Mouse (Mus musculus): ENCODE data around the gene Fcf1.
A peak's percentile ranks its signal among the peaks of the same experiment; 100 is the strongest.

Gene Fcf1

DNA sequence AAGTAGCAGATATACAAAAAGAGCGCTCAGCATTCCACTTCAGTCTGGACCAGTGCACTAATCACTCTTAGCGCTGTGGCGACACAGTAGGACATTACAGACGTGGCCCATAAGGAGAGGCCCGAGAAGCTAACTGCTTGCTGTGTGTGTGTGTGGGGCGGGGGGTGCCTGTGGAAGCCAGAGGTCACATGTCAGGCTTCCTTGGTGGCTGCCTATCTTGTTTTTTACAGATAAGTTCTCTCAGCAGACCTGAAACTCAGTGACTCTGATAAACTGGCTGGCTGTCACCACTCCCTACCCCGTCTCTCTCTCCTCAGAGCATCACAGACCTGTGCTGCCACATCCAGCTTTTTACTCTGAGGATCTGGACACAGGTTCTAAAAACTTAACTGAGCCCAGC lies 8.1 kb upstream of the Fcf1 start:
- DNase-seq (ENCODE audit: low read depth in 2 of 2, low spot score in 2 of 2), result no peak

DNA sequence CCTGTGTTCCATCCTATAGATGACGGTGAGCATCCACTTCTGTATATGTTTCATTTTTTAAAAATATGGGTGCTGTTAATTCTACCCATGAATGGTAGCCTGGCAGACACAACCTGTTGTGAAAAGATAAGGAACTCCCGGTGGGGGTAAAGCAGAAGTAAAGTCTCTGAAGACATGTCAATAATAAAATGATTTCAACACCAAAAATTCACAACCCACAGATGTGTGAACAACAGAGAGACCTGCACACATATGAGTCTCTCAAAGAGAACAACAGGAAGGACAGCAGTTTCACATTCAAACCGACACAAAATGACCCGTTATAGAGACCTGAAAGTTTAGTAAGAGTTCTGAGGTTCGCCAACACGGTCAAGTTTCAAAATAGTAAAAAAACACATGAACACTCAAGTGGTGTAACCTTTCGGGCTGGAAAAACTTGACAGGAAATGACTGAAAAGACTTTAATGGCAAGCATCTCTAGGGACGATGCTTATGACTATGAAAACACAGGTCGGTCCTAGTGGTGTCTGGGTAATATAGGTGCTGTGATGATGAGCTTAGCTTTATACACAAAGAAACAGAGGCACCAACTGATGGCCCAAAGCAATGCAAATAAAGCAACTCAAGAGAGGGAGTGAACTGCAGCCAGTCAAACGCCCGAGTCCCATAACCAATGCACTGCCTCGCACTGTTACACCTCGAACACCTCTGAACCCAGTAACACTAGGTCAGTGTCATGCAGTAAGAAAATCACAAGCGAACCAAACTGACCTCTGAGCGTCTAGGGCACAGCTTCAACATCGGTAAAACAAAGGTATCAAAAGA lies 1.7 kb upstream of the Fcf1 start:
- DNase-seq (ENCODE audit: low read depth in 2 of 2, low spot score in 2 of 2), result peak in 1 of 2 experiments; percentile 3

DNA sequence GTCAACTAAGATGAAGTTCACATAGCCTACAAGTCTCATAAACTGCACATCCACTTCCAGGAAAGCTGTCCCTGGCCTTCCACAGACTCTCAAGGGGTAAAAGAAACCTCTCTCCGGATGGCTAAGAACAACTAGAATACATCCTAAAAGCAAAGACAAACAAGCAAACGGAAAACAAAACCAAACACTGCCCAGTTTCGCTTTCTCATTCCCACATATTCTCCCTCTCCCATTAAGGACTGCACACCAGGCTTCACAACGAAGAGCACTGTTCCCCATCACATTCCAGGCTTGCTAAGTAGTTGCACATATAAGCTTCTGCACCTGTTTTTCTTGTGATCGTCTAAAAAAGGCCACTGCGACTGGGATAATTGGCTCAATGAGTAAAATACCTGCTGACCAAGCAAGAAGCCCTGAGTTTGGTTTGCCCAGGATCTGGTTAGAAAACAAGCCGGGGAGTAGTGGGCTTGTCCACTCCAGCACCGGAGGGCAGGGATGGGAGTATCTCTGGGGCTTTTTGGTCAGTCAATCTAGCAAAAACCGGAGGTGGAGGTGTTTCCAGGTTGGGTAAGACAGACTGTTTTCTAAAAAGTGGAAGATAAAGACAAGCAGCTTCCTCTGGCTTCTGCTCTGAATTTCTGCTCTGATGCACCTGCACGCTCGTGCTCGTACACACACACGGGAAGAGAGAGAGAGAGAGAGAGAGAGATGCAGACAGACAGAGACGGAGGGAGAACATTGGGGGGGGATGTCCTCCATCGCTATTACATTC lies 855 bp upstream of the Fcf1 start:
- no peak for DNase-seq (ENCODE audit: low read depth in 2 of 2, low spot score in 2 of 2)

DNA sequence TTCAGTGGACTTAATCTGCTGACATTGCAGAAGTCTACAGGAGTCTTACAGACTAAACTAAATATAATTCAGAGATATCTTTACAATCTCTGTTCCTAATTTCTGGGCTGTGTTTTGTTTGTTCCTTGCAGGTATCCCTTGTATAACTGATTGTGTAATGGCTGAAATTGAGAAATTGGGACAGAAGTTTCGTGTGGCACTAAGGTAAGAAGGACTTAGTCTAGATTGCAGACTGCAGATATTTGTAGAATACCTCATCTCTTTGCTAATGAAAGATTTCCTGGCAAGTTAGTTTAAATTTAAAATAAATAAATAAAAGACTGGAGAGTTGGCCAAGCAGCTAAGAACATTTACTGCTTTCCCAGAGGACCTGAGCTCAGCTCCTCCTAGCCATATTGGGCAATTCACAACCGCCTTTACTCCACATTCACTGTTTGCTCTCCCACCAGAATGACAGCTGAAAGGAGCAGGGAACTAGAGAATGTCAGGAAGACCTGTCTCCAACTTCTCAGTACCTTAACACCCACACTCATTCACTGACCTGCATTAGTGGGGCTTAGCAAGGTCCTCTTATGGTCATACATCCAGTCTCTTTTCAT lies 8.7 kb downstream of the Fcf1 start:
- DNase-seq (ENCODE audit: low read depth in 2 of 2, low spot score in 2 of 2), result no peak

DNA sequence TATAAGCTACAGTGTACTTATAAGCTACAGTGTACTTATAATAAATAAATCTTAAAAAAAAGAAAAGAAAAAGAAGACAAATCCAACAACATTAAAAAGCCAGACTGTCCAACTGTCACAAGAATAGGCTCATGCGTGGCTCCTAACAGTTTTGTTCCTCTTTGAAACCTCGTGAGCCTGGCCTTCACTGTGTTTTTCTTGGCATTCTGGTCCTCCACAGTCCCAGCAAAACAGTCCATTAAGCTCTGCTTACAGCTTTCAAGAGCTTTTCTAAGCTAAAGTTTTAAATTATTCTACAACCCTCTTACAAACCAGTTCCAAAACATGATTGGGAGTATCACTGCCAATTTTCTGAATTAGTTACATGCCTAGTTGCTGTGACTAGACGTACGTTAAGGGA lies 18.8 kb downstream of the Fcf1 start:
- DNase-seq (ENCODE audit: low read depth in 2 of 2, low spot score in 2 of 2), result no peak

DNA sequence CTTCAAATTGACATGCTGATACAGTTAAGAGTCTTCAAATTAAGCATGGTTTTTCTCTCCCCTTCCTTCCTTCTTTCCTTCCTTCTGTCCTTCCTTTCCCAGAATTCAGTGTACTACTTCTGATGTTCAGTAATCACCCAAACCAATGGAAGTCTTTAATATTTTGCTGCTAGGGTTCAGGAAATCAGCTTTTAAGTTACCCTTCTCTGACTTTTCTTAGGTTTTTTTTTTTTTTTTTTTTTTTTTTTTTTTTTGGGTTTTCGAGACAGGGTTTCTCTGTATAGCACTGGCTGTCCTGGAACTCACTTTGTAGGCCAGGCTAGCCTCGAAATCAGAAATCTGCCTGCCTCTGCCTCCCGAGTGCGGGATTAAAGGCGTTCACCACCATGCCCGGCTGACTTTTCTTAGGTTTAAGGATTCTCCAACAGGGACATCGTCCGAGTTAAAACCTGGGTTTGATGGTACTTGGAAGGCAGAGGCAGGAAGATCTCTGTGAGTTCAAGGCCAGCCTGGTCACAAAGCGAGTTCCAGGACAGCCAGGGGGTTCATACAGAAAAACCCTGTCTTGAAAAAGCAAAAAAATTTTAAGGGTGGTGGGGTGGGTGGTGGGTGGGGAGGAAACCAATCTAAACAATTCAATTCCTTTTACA lies 24.5 kb downstream of the Fcf1 start:
- DNase-seq (ENCODE audit: low read depth in 2 of 2, low spot score in 2 of 2), result no peak

DNA sequence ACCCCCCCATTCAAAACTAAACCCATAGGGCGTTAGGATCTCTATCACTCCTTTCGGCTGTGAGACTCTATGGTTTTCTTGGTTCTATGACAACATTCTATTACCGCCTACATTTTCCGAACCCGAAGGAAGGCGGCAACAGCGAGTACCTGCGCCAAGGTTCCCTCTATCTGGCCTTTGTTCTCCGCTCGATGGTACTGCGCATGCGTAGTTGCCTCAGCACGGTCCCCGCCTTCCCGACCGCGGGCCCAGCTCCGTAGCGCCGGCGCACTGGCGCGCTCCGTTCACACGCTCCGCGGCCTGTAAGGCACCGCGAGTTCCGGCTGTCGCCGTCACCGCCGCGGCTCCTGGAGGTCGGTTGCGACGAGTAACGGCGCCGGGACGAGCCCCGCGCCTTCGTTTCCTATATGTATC lies 25.4 kb downstream of the Fcf1 start, which contains the start of gene Ylpm1:
Gene Ylpm1, plus strand, starts transcription at position 239 of the 414 bp plus-strand sequence.
- DNase-seq (ENCODE audit: low read depth in 2 of 2, low spot score in 2 of 2), result peak; percentile 95 to 97

DNA sequence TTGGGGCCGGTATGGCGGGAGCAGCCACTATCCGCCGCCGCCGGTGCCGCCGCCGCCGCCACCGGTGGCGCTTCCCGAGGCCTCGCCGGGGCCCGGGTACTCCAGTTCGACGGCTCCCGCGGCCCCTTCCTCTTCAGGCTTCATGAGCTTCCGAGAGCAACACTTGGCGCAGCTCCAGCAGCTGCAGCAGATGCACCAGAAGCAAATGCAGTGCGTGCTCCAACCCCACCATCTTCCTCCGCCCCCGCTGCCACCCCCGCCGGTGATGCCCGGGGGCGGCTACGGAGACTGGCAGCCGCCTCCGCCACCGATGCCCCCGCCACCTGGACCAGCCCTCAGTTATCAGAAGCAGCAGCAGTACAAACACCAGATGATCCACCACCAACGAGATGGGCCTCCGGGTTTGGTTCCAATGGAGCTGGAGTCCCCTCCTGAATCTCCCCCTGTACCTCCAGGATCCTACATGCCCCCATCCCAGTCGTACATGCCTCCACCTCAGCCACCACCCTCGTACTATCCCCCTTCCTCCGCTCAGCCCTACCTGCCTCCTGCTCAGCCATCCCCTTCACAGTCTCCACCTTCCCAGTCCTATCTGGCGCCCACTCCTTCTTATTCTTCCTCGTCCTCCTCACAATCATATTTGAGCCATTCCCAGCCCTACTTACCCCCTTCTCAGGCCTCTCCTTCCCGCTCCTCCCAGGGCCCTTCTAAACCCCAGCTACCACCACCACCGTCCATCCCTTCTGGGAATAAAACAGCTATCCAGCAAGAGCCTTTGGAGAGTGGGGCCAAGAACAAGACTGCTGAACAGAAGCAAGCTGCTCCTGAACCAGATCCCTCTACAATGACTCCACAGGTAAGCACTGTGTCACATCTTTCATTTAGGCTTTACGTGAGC lies 26.1 kb downstream of the Fcf1 start:
- peak in 1 of 2 experiments; percentile 1 for DNase-seq (ENCODE audit: low read depth in 2 of 2, low spot score in 2 of 2)

DNA sequence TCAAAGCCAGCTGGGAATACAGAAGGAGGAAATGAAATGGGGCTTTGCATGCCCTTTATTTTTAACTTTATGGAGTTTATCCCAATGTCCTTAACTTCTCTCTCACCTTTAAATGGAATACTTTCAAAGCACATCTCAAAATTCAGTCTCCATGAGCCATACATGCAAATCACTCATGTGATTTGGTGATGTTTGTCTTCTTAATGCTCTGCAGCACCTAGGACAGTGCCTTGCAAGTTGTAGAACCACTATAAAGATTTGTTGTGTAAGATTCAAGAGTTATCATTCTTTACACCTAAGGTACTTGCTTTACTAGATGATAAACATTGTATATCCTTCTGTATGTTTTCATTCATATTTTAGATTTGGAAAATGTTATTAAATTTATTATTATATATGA lies 28.4 kb downstream of the Fcf1 start:
- no peak for DNase-seq (ENCODE audit: low read depth in 2 of 2, low spot score in 2 of 2)

DNA sequence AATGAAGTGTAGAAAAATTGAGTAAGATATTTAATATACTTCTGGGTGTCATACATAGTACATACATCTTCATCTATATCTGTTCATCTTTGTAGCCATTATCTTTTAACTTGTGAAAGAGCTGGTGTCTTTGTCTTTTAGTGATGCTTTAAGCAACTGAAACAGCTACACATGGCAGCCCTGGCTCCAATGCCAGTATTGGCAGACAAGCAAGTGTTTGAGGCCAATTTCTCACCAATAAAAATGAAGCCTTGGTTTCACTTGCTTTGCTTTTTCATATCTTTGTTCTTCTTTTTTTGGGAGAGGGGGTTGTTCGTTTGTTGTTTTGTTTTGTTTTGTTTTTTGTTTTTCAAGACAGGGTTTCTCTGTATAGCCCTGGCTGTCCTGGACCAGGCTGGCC lies 35.5 kb downstream of the Fcf1 start:
- no peak for DNase-seq (ENCODE audit: low read depth in 2 of 2, low spot score in 2 of 2)

DNA sequence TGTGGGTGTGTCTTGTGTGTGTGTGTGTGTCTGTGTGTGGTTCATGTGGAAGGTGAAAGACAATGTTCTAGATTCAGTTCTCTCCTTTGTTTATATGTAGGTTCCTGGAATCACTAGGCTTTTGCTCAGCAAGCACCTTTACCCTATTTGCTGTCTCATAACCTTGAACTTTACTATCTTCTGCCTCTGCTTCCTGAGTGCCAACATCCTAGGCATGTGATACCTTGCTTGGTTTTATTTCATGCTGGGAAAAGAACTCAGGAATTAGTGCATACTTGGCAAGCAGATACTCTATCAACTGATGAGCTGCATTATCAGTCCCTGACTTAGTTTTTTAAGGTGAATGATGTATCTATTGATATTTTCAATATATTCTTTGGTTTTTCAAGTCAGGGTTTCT lies 36.3 kb downstream of the Fcf1 start:
- DNase-seq (ENCODE audit: low read depth in 2 of 2, low spot score in 2 of 2), result no peak

DNA sequence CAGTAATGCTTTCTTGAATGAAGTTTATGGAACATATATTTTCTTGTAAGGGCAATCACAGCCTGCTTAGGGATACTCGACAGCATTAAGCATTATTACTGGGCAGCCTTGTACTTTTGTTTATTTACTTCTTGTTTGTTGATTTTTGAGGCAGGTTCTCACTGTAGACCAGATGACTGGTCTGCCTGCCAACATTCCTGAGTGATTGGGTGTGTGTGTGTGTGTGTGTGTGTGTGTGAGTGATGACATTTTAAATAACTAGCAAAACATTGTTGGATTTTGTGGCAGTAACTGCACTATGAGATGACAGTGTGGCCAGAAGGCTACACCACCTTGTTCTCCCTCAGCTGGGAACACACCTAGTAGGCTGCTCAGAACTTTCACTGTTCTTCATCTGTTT lies 39.1 kb downstream of the Fcf1 start:
- no peak for DNase-seq (ENCODE audit: low read depth in 2 of 2, low spot score in 2 of 2)

DNA sequence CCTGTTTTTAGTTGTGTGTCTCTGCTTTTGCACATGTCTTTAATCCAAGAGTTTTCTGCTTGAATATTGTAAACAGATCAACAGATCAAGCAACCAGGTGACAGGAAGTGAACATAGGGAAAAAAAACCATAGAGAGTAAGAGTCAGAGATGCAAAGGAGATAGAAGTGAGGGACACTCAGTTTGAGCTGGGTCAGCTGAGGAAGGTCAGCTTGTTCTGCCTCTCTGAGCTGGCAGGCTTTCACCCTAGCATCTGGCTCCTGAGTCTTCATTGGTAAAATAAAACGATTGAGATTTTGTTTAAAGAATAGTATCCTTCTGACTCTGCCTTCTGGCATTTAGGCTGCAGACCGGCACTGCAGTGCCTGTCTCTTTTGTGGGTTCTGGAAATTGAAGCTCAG lies 39.8 kb downstream of the Fcf1 start:
- no peak for DNase-seq (ENCODE audit: low read depth in 2 of 2, low spot score in 2 of 2)

DNA sequence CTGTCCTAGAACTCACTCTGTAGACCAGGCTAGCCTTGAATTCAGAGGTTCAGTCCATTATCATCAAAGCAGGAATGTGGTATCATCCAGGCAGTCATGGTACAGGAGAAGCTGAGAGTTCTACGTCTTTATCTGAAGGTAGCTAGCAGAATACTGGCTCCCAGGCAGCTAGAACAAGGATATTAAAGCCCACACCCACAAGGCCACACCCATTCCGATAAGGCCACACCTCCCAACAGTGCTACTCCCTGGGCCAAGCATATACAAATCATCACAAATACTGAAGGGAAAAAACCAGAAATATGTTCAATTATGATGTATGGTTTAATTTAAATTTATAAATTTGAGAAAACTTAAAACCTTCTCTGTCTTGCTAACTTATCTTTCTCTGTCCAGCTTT lies 41.5 kb downstream of the Fcf1 start:
- DNase-seq (ENCODE audit: low read depth in 2 of 2, low spot score in 2 of 2), result no peak

DNA sequence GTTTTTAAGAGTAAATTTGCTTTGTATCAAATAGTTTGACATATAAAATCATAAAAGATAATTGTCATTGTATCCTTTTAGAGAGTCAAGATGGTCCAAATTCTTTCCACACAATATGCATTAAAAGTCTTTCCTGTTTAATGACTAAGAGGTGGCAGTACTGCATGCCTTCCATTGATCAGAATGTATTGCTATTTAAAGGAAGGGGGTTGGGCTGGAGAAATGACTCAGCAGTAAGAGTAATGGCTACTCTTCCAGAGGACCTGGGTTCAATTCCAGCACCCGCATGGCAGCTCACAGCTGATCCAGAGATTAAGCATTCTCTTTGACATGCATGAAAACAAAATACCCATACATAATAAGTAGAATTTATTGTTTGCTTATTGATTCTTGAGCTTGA lies 51.4 kb downstream of the Fcf1 start:
- DNase-seq (ENCODE audit: low read depth in 2 of 2, low spot score in 2 of 2), result no peak

DNA sequence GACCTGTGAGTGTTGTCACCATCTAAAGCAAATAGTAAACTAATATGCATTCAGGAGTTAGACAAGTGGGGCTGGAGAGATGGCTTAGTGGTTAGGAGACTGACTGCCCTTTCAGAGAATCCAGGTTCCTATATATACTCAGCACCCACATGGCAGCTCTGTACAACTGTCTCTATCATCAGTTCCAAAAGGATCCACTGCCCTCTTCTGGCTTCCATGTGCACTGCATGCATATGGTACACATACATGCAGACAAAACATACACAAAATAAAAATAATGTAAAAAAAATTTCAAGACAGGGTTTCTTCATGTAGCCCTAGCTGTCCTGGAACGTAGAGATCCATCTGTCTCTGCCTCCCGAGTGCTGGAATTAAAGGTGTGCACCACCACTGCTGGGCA lies 62.0 kb downstream of the Fcf1 start:
- peak in 1 of 2 experiments; percentile 11 for DNase-seq (ENCODE audit: low read depth in 2 of 2, low spot score in 2 of 2)

Measured in CD8-positive naive resting alpha-beta T cell, adult 2 months (primary cell).